In the genomic region with DNA sequence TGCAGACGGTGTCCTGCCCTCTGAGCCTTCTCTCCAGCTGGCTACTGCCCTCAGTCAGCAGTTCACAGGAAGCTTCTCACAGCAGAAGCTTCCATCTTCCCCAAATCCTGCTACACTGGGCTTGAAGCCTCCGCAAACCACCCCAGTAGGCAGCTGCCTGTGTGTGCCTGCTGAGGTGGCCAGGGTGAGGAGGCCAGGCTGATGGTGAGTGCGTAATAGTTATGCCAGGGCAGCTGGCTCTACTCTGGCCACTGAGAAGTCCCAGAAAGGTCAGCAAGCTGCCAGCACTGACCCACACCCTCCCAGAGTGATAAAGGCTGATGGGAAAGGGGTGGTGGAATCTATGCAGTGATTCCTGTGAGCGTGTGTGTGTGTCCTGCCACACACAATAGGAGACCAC, we compare ENCODE assay signal across 19 mouse cellular contexts. TPM values are rescaled to one million over a fixed set of nuclear protein-coding genes. Genes with fewer than 3 reads are reported as not detected.
DNase-seq lines count a peak whose midpoint lies in the region; ATAC-seq and TF ChIP-seq lines count a peak whose summit lies in the region.
"Had no signal": no experiment of that assay in that cellular context is flagged by ENCODE, and none has a peak within 500 bp of the region (broad histone marks: within the 10 kb centered on the region; RNA-seq: fewer than 3 reads in every experiment).

No protein-coding gene starts in this region.

- peak overlapping the region; percentile 24 for H3K27ac ChIP-seq in cerebellum, adult 2 months (ENCODE audit: insufficient read depth, low read length)
- 0 out of 2 replicates have a peak overlapping the region, but pooled peaks have one; percentile 28 for H3K27ac ChIP-seq in heart, postnatal 0 days (ENCODE audit: low read depth)
- no peak overlapping the region for H3K27ac ChIP-seq in heart, embryonic 12.5 days (ENCODE audit: poor library complexity, severe bottlenecking)
- H3K27ac ChIP-seq in midbrain, embryonic 11.5 days (ENCODE audit: low read depth, low read length): no peak overlapping the region
- no peak overlapping the region for H3K27ac ChIP-seq in midbrain, embryonic 14.5 days (replicated peaks; ENCODE audit: low read depth, low read length)
- H3K27ac ChIP-seq: liver, embryonic 12.5 days; midbrain, embryonic 12.5 days had no signal

- no peak overlapping the region for H3ac ChIP-seq in myocyte (ENCODE audit: control insufficient read depth, insufficient read length)

- H3K9me3 ChIP-seq in heart, postnatal 0 days (replicated peaks; ENCODE audit: control insufficient read depth, low read length): no peaks in the 10 kb centered on the region
- H3K9me3 ChIP-seq in heart, embryonic 12.5 days (replicated peaks): no peaks in the 10 kb centered on the region
- H3K9me3 ChIP-seq in midbrain, embryonic 11.5 days (ENCODE audit: control insufficient read depth, low read length): no peaks in the 10 kb centered on the region
- H3K9me3 ChIP-seq in midbrain, embryonic 14.5 days (ENCODE audit: control insufficient read depth, low read length): no peaks in the 10 kb centered on the region
- H3K9me3 ChIP-seq: G1E; liver, embryonic 12.5 days; midbrain, embryonic 12.5 days had no signal

- no peak overlapping the region for H3K4me3 ChIP-seq in cerebellum, adult 2 months (replicated peaks; ENCODE audit: insufficient read depth, low read depth, low read length)
- H3K4me3 ChIP-seq in heart, postnatal 0 days (ENCODE audit: low read depth, low read length): no peak overlapping the region
- no peak overlapping the region for H3K4me3 ChIP-seq in heart, embryonic 12.5 days
- no peak overlapping the region for H3K4me3 ChIP-seq in midbrain, embryonic 11.5 days (ENCODE audit: low read depth, low read length)
- no peak overlapping the region for H3K4me3 ChIP-seq in midbrain, embryonic 14.5 days (replicated peaks; ENCODE audit: low read depth, low read length)
- no peak overlapping the region for H3K4me3 ChIP-seq in myocyte
- H3K4me3 ChIP-seq: erythroblast, embryonic 14.5 days; liver, embryonic 12.5 days; midbrain, embryonic 12.5 days had no signal

- 49% methylated on average over 4 of the region's 4 CpGs for WGBS in cerebellum, adult 2 months
- WGBS in heart, postnatal 0 days: 75% methylated on average over 4 of the region's 4 CpGs
- WGBS in heart, embryonic 12.5 days: 78% methylated on average over 4 of the region's 4 CpGs
- 81% methylated on average over 4 of the region's 4 CpGs for WGBS in midbrain, embryonic 11.5 days
- WGBS in midbrain, embryonic 14.5 days: 85% methylated on average over 4 of the region's 4 CpGs

- no peak for TF ChIP-seq EP300 in heart, postnatal 0 days (IDR thresholded peaks at IDR 0.05; ENCODE audit: low read depth)

- no peak for TF ChIP-seq CTCF in cerebellum, adult 2 months (IDR thresholded peaks at IDR 0.05; ENCODE audit: borderline replicate concordance, insufficient read depth, low read depth, low read length)
- no peak for TF ChIP-seq CTCF in heart, postnatal 0 days (IDR thresholded peaks at IDR 0.05; ENCODE audit: low read depth)

- peaks cover 76% of the 10 kb centered on the region for H3K4me1 ChIP-seq in cerebellum, adult 2 months (ENCODE audit: control insufficient read depth, insufficient read depth, low read length)
- peaks cover 44% of the 10 kb centered on the region for H3K4me1 ChIP-seq in heart, postnatal 0 days (ENCODE audit: control insufficient read depth, insufficient read depth)
- peaks cover 66% of the 10 kb centered on the region for H3K4me1 ChIP-seq in heart, embryonic 12.5 days (replicated peaks)
- H3K4me1 ChIP-seq in midbrain, embryonic 11.5 days (ENCODE audit: control insufficient read depth, insufficient read depth, low read length): no peaks in the 10 kb centered on the region
- H3K4me1 ChIP-seq in midbrain, embryonic 14.5 days (ENCODE audit: control insufficient read depth, insufficient read depth, low read length): no peaks in the 10 kb centered on the region

- no peak for DNase-seq in cerebellum, adult 2 months
- DNase-seq in cerebellum, adult 8-10 months: no peak
- DNase-seq in heart, postnatal 0 days (ENCODE audit: low spot score): no peak
- DNase-seq in midbrain, embryonic 11.5 days (ENCODE audit: low spot score, missing footprints): peak; percentile 53
- DNase-seq in midbrain, embryonic 14.5 days: no peak
- no peak for DNase-seq in lung, postnatal 10 days
- DNase-seq: adrenal gland, postnatal 25 days; cerebellum, adult 18-20 months; lung, adult 2 months; thymus, postnatal 4 days had no signal

- H3K9ac ChIP-seq in heart, postnatal 0 days (replicated peaks; ENCODE audit: low read depth, low read length): no peak overlapping the region
- H3K9ac ChIP-seq in heart, embryonic 12.5 days: no peak overlapping the region
- H3K9ac ChIP-seq in midbrain, embryonic 11.5 days (ENCODE audit: low read length): no peak overlapping the region
- H3K9ac ChIP-seq in midbrain, embryonic 14.5 days (replicated peaks; ENCODE audit: low read length): no peak overlapping the region
- H3K9ac ChIP-seq: liver, embryonic 12.5 days; midbrain, embryonic 12.5 days had no signal

- H3K36me3 ChIP-seq in heart, postnatal 0 days (replicated peaks; ENCODE audit: control insufficient read depth, insufficient read depth, low read length): no peaks in the 10 kb centered on the region
- peaks cover 8% of the 10 kb centered on the region; the same call in 1 of the 2 replicates for H3K36me3 ChIP-seq in heart, embryonic 12.5 days
- no peaks in the 10 kb centered on the region for H3K36me3 ChIP-seq in midbrain, embryonic 11.5 days (ENCODE audit: control insufficient read depth, insufficient read depth, low read length)
- H3K36me3 ChIP-seq in midbrain, embryonic 14.5 days (ENCODE audit: control insufficient read depth, insufficient read depth, low read length): peaks cover 4% of the 10 kb centered on the region; the same call in 1 of the 2 replicates
- H3K36me3 ChIP-seq in myocyte (ENCODE audit: control insufficient read depth, insufficient read depth): no peaks in the 10 kb centered on the region
- H3K36me3 ChIP-seq: midbrain, embryonic 12.5 days had no signal

- H3K79me2 ChIP-seq in myocyte (ENCODE audit: control insufficient read depth, insufficient read depth): peaks cover 56% of the 10 kb centered on the region

- no peaks in the 10 kb centered on the region for H3K27me3 ChIP-seq in cerebellum, adult 2 months (ENCODE audit: control insufficient read depth, insufficient read depth, low read length)
- H3K27me3 ChIP-seq in heart, postnatal 0 days (ENCODE audit: control insufficient read depth, insufficient read depth, low read length): no peaks in the 10 kb centered on the region
- H3K27me3 ChIP-seq in heart, embryonic 12.5 days (replicated peaks): no peaks in the 10 kb centered on the region
- H3K27me3 ChIP-seq in midbrain, embryonic 11.5 days (ENCODE audit: control insufficient read depth, insufficient read depth, low read length): no peaks in the 10 kb centered on the region
- H3K27me3 ChIP-seq in midbrain, embryonic 14.5 days (ENCODE audit: control insufficient read depth, insufficient read depth, low read length): no peaks in the 10 kb centered on the region
- H3K27me3 ChIP-seq in myocyte (ENCODE audit: control insufficient read depth, insufficient read depth, insufficient read length): no peaks in the 10 kb centered on the region
- H3K27me3 ChIP-seq: liver, embryonic 12.5 days; midbrain, embryonic 12.5 days had no signal

- no peak for ATAC-seq in heart, postnatal 0 days (ENCODE audit: insufficient read depth, low read depth)
- ATAC-seq in heart, embryonic 12.5 days (ENCODE audit: insufficient number of reproducible peaks, low FRiP score): no peak
- ATAC-seq in midbrain, embryonic 11.5 days (ENCODE audit: low FRiP score): no peak
- ATAC-seq in midbrain, embryonic 14.5 days (ENCODE audit: low FRiP score, low TSS enrichment): no peak
- ATAC-seq: CD4-positive, CD25-positive, alpha-beta regulatory T cell, adult 4 months; forebrain, embryonic 14.5 days; liver, embryonic 12.5 days had no signal

- 0 out of 2 replicates have a peak overlapping the region, but pooled peaks have one; percentile 23 for H3K4me2 ChIP-seq in heart, postnatal 0 days (ENCODE audit: low read depth, low read length)
- H3K4me2 ChIP-seq in heart, embryonic 12.5 days: no peak overlapping the region; the same call in 1 of the 2 replicates
- no peak overlapping the region for H3K4me2 ChIP-seq in midbrain, embryonic 11.5 days
- H3K4me2 ChIP-seq in midbrain, embryonic 14.5 days (ENCODE audit: low read length): no peak overlapping the region
- H3K4me2 ChIP-seq in myocyte (ENCODE audit: low read depth): peak overlapping the region; percentile 54
- H3K4me2 ChIP-seq: liver, embryonic 12.5 days; midbrain, embryonic 12.5 days had no signal

- no peak for TF ChIP-seq POLR2A in cerebellum, adult 2 months (IDR thresholded peaks at IDR 0.05; ENCODE audit: borderline replicate concordance, insufficient read depth, low read length)
- TF ChIP-seq POLR2A in myocyte (IDR thresholded peaks at IDR 0.05; ENCODE audit: insufficient read length, low read depth): peak; percentile 8

RNA-seq across cellular contexts. Expression of a gene that starts 10.5 kb away (rescaled TPM):
- 62.4 and 68.5 TPM in 2 replicates for polyA plus RNA-seq in cerebellum, adult 2 months (2012; rRNA removed)
- 15.8 and 22.6 TPM in 2 replicates for total RNA-seq in heart, postnatal 0 days (2014; rRNA removed; ENCODE audit: low replicate concordance)
- 7.1 and 8.7 TPM in 2 replicates for polyA plus RNA-seq in heart, postnatal 0 days (2015; fragmentation: Nextera tagmentation; extraction: Ambion mirVana)
- 12.6 and 14.0 TPM in 2 replicates for polyA plus RNA-seq in heart, embryonic 12.5 days (2016; fragmentation: Nextera tagmentation; extraction: Ambion mirVana)
- 12.6 and 13.1 TPM in 2 replicates for polyA plus RNA-seq in midbrain, embryonic 11.5 days (2014; fragmentation: Nextera tagmentation; extraction: Ambion mirVana)
- polyA plus RNA-seq in midbrain, embryonic 14.5 days (2014; fragmentation: Nextera tagmentation; extraction: Ambion mirVana): 24.2 and 27.2 TPM in 2 replicates
- 32.5 TPM for polyA plus RNA-seq in myocyte (2012; fragmentation: generic; extraction: Trizol)

RNA-seq across cellular contexts. Expression of a gene that starts 20.9 kb away (rescaled TPM):
- 524 and 552 TPM in 2 replicates for polyA plus RNA-seq in cerebellum, adult 2 months (2012; rRNA removed)
- not detected in 2 replicates for total RNA-seq in heart, postnatal 0 days (2014; rRNA removed; ENCODE audit: low replicate concordance)
- not detected in 2 replicates for polyA plus RNA-seq in heart, postnatal 0 days (2015; fragmentation: Nextera tagmentation; extraction: Ambion mirVana)
- 0.22 and 0.33 TPM in 2 replicates for polyA plus RNA-seq in heart, embryonic 12.5 days (2016; fragmentation: Nextera tagmentation; extraction: Ambion mirVana)
- 12.3 TPM in 2 replicates for polyA plus RNA-seq in midbrain, embryonic 11.5 days (2014; fragmentation: Nextera tagmentation; extraction: Ambion mirVana)
- polyA plus RNA-seq in midbrain, embryonic 14.5 days (2014; fragmentation: Nextera tagmentation; extraction: Ambion mirVana): 104 and 143 TPM in 2 replicates
- polyA plus RNA-seq in myocyte (2012; fragmentation: generic; extraction: Trizol): 0.04 TPM
- total RNA-seq: G1E; heart, postnatal 14 days had no signal
- polyA plus RNA-seq: CD4-positive, CD25-positive, alpha-beta regulatory T cell, adult 4 months; erythroblast, embryonic 14.5 days had no signal

RNA-seq across cellular contexts. Expression of a gene that starts 26.7 kb away (rescaled TPM):
- polyA plus RNA-seq in cerebellum, adult 2 months (2012; rRNA removed): 3.8 and 4.0 TPM in 2 replicates
- total RNA-seq in heart, postnatal 0 days (2014; rRNA removed; ENCODE audit: low replicate concordance): not detected in 2 replicates
- polyA plus RNA-seq in heart, postnatal 0 days (2015; fragmentation: Nextera tagmentation; extraction: Ambion mirVana): 0.16 and 0.66 TPM in 2 replicates
- 1.00 and 1.8 TPM in 2 replicates for polyA plus RNA-seq in heart, embryonic 12.5 days (2016; fragmentation: Nextera tagmentation; extraction: Ambion mirVana)
- 0.23 and 0.90 TPM in 2 replicates for polyA plus RNA-seq in midbrain, embryonic 11.5 days (2014; fragmentation: Nextera tagmentation; extraction: Ambion mirVana)
- polyA plus RNA-seq in midbrain, embryonic 14.5 days (2014; fragmentation: Nextera tagmentation; extraction: Ambion mirVana): 2.1 and 3.0 TPM in 2 replicates
- 99.1 TPM for polyA plus RNA-seq in myocyte (2012; fragmentation: generic; extraction: Trizol)
- total RNA-seq: G1E had no signal
- polyA plus RNA-seq: CD4-positive, CD25-positive, alpha-beta regulatory T cell, adult 4 months; G1E had no signal

RNA-seq across cellular contexts. Expression of a gene that starts 26.9 kb away (rescaled TPM):
- 90.2 and 105 TPM in 2 replicates for polyA plus RNA-seq in cerebellum, adult 2 months (2012; rRNA removed)
- total RNA-seq in heart, postnatal 0 days (2014; rRNA removed; ENCODE audit: low replicate concordance): 6.0 and 6.5 TPM in 2 replicates
- 6.0 and 6.9 TPM in 2 replicates for polyA plus RNA-seq in heart, postnatal 0 days (2015; fragmentation: Nextera tagmentation; extraction: Ambion mirVana)
- 14.9 and 15.0 TPM in 2 replicates for polyA plus RNA-seq in heart, embryonic 12.5 days (2016; fragmentation: Nextera tagmentation; extraction: Ambion mirVana)
- 11.8 and 12.9 TPM in 2 replicates for polyA plus RNA-seq in midbrain, embryonic 11.5 days (2014; fragmentation: Nextera tagmentation; extraction: Ambion mirVana)
- 43.9 and 51.7 TPM in 2 replicates for polyA plus RNA-seq in midbrain, embryonic 14.5 days (2014; fragmentation: Nextera tagmentation; extraction: Ambion mirVana)
- 9.6 TPM for polyA plus RNA-seq in myocyte (2012; fragmentation: generic; extraction: Trizol)

RNA-seq across cellular contexts. Expression of a gene that starts 40.2 kb away (rescaled TPM):
- polyA plus RNA-seq in cerebellum, adult 2 months (2012; rRNA removed): 184 and 189 TPM in 2 replicates
- total RNA-seq in heart, postnatal 0 days (2014; rRNA removed; ENCODE audit: low replicate concordance): 121 and 145 TPM in 2 replicates
- 139 and 146 TPM in 2 replicates for polyA plus RNA-seq in heart, postnatal 0 days (2015; fragmentation: Nextera tagmentation; extraction: Ambion mirVana)
- polyA plus RNA-seq in heart, embryonic 12.5 days (2016; fragmentation: Nextera tagmentation; extraction: Ambion mirVana): 115 TPM in 2 replicates
- polyA plus RNA-seq in midbrain, embryonic 11.5 days (2014; fragmentation: Nextera tagmentation; extraction: Ambion mirVana): 126 and 129 TPM in 2 replicates
- polyA plus RNA-seq in midbrain, embryonic 14.5 days (2014; fragmentation: Nextera tagmentation; extraction: Ambion mirVana): 152 and 190 TPM in 2 replicates
- polyA plus RNA-seq in myocyte (2012; fragmentation: generic; extraction: Trizol): 259 TPM

Comparison
In these comparisons a context has a peak if more than half of its experiments do, and no peak if none do; other contexts are left out.
1. H3K27ac ChIP-seq: peak in cerebellum, adult 2 months (single experiment) and heart, postnatal 0 days (single experiment); none in heart, embryonic 12.5 days (single experiment), midbrain, embryonic 11.5 days (single experiment) and midbrain, embryonic 14.5 days (single experiment).
2. H3K4me2 ChIP-seq: peak in heart, postnatal 0 days (single experiment) and myocyte (single experiment); none in heart, embryonic 12.5 days (single experiment), midbrain, embryonic 11.5 days (single experiment) and midbrain, embryonic 14.5 days (single experiment).
3. RNA of a gene that starts 26.7 kb away (polyA plus RNA-seq): 99.1 TPM in myocyte (single experiment); 3.8 to 4.0 TPM in cerebellum, adult 2 months, 2.1 to 3.0 TPM in midbrain, embryonic 14.5 days, 1.00 to 1.8 TPM in heart, embryonic 12.5 days, 0.23 to 0.90 TPM in midbrain, embryonic 11.5 days and 0.16 to 0.66 TPM in heart, postnatal 0 days; every median in the first group is over 10 times any median in the second.